Mouse (Mus musculus) spleen, adult 18-20 months (tissue): ENCODE data around the gene Fgfr2.

Experiments
- DNase-seq, 2 experiments: peaks; one replicate each; pipeline ENCODE4 v3.0.0; 2022; ENCODE audit warnings: mixed read lengths in 2 of 2

The Fgfr2 gene

DNA sequence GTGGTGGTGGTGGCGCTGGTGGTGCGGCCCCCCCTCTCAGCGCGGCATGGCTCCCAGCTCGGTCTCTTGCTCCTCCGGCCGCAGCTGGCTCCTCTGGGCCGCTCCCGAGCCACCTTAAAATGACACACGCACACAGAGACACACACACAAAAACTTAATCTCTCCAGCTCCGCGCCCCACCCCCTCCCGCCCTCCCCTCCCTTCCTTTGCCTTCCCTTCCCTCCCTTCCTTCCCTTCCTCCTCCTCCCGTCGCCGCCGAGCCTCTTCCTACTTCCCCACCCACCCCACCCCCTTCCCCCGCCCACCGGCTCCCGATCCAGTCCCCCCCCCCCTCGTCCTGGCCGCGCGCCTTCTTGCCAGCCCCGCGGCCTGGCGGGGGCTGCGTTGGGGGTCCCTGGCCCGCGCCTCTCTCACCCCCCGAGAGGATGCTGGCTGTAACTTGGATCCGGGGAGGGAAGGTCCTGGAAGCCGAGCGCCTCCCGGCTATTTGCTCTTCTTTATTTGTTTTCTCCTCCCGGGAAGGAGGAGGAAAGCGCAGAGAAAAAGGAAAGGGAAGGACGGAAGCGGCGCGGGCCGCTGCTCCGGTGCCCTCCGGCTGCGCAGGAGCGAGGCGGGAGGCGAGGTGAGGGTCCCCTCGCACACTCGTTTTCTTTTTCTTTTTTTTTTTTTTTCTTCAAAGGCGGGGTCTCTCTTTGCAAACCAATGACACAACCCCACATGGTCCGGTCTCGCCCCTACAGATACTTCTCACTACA lies at the start of gene Fgfr2:
Gene Fgfr2, minus strand, starts transcription at position 107 of the 755 bp plus-strand sequence.
- peak in 1 of 2 experiments; percentile 11 for DNase-seq

DNA sequence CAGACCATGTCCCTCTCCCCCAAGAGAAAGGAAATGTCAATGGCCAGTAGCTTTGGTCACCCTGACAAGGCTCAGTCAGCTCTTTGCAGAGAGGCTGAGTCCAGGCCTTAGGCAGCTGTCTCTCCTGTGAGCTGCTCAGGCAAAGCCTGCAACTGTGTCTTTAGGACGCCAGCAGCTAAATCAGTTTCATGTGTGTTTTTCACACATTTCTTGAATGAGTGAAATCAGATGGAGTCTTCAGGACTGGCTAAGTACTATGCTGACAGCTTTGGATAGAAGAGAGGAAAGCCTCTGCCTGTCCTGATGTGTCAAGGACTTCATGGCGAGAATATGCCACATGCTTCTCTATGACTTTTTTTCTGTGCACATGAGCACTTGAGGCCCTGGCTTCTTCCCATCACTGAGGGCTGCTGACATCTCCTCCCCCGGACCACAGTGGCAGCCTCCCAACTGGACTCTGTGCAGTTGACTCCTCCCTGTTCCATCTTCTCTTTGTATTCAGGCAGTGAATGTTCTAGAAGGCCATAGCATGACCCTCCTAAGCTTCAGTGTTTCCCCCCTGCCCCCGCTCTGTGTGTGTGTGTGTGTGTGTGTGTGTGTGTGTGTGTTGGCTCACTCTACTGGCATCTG lies 48.4 kb upstream of the Fgfr2 start:
- no peak for DNase-seq

- DNase-seq, result no peak
Measured at GRCm38 (mm10) chr7:133168928-133169327, 45.8 kb upstream of the Fgfr2 start.

DNA sequence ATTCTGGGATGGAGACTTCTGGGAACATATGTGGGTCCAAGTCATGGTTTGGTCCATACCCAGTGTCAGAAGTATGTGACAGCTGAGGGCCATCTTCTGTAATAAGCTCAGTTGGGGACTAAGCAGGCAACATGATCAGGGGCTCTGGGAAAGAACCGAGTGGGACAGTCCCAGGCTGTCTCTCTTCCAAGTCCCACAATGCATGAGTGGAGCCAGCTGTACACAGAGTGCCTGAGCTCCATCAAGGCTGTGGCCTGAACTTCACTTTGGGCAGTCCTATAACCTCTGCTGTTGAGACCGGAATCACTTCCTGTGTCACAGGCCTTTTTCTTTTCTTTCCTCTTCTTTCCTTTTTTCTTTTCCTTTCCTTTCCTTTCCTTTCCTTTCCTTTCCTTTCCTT lies 44.8 kb upstream of the Fgfr2 start:
- DNase-seq, result no peak

- DNase-seq, result no peak
Measured at GRCm38 (mm10) chr7:133164770-133165169, 41.6 kb upstream of the Fgfr2 start.

DNA sequence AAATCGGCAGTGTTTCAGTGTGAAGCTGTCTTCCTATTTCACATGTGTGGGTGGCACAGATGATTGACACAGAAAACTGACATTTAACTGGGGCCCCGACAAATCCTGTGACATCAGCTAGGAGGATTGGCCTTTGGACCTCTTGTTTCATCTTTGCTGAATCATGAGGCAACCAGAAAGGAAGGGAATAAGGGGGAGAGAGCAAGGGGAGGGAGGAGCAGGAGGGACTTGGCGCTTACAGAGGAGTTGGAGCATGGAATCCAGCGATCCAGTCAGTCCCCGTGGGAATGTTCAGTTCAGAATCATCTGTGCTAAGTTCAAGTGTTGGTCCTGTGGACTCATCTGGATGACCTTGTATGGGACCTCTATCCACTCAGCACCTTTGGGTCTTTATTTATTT lies 39.9 kb upstream of the Fgfr2 start:
- DNase-seq, result no peak

GRCm38 (mm10) chr7:133162131-133162530 lies 39.0 kb upstream of the Fgfr2 start:
- no peak for DNase-seq

DNA sequence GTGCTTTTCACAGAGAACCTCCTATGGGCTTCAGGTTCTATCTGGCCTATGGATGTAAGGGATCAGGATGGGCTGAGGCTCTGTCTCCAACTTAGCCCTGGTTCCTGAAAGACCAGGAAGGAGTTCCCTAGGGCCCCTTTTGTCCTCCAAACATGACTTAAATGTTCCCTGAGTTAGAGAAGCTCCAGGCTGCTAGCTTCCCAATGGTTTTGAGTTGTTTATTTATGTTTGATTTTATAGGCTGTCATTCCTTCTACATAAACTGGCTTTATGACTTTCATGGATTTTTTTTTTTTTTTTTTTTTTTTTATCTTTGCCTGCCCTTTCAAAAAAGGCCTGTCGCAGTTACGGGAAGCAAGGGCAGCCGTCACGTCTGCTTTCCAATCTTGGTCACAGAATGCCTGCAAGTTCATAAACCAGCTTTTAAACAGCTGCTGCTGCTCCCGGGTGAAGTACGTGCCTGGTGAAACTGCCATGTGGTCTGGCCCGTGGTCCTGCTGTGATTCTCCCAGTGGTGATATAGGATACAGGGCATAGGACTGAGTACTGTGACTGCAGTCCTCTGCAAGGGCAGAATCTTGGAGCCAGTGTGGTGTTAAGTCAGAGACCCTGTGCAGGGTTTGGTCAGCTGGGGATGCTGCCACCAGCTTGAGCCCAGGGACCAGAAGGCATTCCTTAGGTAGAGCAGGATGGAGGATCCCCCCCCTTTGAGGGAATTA lies 38.4 kb upstream of the Fgfr2 start:
- no peak for DNase-seq

GRCm38 (mm10) chr7:133159519-133159918 lies 36.4 kb upstream of the Fgfr2 start:
- no peak for DNase-seq

DNA sequence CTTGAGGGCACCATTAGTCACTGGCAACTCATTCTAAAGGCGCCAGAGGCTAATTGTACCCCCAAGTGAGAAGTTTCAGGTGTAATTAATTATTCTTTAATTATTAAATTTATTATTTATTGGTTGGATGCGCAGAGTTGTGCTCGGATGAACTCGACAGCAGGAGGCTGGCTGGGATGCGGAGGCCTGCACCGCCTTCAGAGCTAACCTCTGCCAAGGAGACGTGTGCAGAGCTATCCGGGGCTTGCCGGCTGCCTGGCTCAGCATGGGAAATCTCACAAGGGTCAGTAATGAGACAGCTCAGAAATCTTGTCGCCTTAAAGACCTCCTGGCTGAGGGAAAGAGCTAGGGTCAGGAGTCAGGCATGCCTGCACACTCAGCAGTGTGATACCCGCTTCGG lies 32.5 kb upstream of the Fgfr2 start:
- DNase-seq, result no peak

GRCm38 (mm10) chr7:133154846-133155245 lies 31.7 kb upstream of the Fgfr2 start:
- no peak for DNase-seq

GRCm38 (mm10) chr7:133139689-133140336 lies 16.7 kb upstream of the Fgfr2 start:
- DNase-seq, result no peak

- no peak for DNase-seq
Measured at GRCm38 (mm10) chr7:133133552-133133951, 10.4 kb upstream of the Fgfr2 start.

GRCm38 (mm10) chr7:133132702-133133101 lies 9.6 kb upstream of the Fgfr2 start:
- no peak for DNase-seq

DNA sequence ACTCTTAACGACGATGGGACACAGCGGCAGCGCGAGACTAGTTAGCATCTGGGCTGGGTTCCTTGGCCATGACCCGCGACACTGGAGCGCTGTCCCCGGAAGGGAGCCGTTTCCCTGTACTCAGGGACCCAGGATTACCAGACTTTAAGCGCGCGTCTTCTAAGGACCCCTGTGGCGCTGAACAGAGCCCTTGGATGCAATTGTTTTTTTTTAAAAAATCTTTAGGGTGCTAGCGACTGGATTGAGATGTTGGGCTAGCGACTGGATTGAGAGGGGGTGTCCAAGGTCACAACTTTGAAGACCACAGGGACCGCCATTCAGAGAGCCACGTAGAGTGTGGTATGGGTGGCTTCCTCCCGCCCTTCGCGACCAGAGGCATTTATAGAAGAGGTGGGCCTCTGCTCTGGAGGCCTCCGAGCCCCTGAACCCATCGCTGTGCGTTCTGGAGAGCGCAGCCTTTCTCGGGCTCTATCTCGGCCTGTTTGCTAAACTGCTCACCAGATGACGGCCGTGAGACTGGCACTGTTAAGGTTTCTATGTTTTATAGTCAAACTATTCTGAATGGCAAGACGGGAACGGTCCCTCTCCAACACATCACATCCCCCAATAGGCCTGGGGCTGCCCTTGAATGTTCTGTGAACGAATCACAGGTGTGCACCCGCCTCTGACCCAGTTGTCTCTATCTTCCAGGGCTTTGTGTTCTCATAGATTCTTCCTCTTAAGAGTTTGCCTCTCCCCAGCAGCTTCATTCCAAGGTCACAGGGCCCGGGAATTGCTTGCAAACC lies 1.7 kb upstream of the Fgfr2 start:
- DNase-seq, result no peak

GRCm38 (mm10) chr7:133123999-133124700 lies 1.0 kb upstream of the Fgfr2 start, which contains the start of gene Ctbp2:
Gene Ctbp2, minus strand, starts transcription at chr7:133124354.
- DNase-seq, result peak; percentile 18 to 48

- peak in 1 of 2 experiments; percentile 5 for DNase-seq
Measured at GRCm38 (mm10) chr7:133122379-133123243, 539 bp downstream of the Fgfr2 start.

- peak in 1 of 2 experiments; percentile 19 for DNase-seq
Measured at GRCm38 (mm10) chr7:133121661-133122378, 1.3 kb downstream of the Fgfr2 start.

- DNase-seq, result no peak
Measured at GRCm38 (mm10) chr7:133121080-133121607, 2.0 kb downstream of the Fgfr2 start.
